Mouse (Mus musculus) embryonic facial prominence, embryonic 10.5 days (tissue): ENCODE results near the gene Tcfl5. TPM values are rescaled to one million over a fixed set of nuclear protein-coding genes. Genes with fewer than 3 reads are reported as not detected.
A peak's percentile ranks its signal among the peaks of the same experiment; 100 is the strongest.

Experiments
- DNase-seq: peaks from one replicate; pipeline ENCODE4 v3.0.0-alpha.2; 2017; ENCODE audit warnings: low spot score
- H3K27ac ChIP-seq: fragments of 300-500 bp; sonication (generic); replicated peaks from 2 replicates; pipeline ENCODE4 v1.5.1; 2016; ENCODE audit warnings: mild to moderate bottlenecking
- H3K27me3 ChIP-seq: fragments of 300-500 bp; sonication (generic); replicated peaks from 2 replicates; pipeline ENCODE4 v1.6.1; 2016; ENCODE audit warnings: low read depth, mild to moderate bottlenecking; ENCODE audit not compliant: poor library complexity, severe bottlenecking
- H3K36me3 ChIP-seq: fragments of 300-500 bp; sonication (generic); replicated peaks from 2 replicates; pipeline ENCODE4 v1.6.1; 2016; ENCODE audit warnings: mild to moderate bottlenecking, moderate library complexity
- H3K4me1 ChIP-seq: fragments of 300-500 bp; sonication (generic); 2 replicates; pipeline ENCODE4 v1.6.1; 2016
- H3K4me3 ChIP-seq: fragments of 300-500 bp; sonication (generic); 2 replicates; pipeline ENCODE4 v1.5.1; 2016; ENCODE audit warnings: mild to moderate bottlenecking, moderate library complexity
- H3K9me3 ChIP-seq: fragments of 300-500 bp; sonication (generic); 2 replicates; pipeline ENCODE4 v1.6.1; 2016; ENCODE audit warnings: mild to moderate bottlenecking
- WGBS: fragments of 180-500 bp; shearing (Covaris S2); methylation state at CpG from one replicate; pipeline ENCODE4 v1.1.7; 2016; 5-methylcytosine and 5-hydroxymethylcytosine counted together
- polyA plus RNA-seq: library from polyadenylated mRNA; unstranded; fragments of >200 nt; fragmentation: Nextera tagmentation; extraction: Ambion mirVana; gene quantifications from 2 replicates; pipeline ENCODE4 v1.2.1, GENCODE M21; 2016

Gene Tcfl5
- polyA plus RNA-seq, 1 experiment from 2014 or later: 0.11 TPM

DNA sequence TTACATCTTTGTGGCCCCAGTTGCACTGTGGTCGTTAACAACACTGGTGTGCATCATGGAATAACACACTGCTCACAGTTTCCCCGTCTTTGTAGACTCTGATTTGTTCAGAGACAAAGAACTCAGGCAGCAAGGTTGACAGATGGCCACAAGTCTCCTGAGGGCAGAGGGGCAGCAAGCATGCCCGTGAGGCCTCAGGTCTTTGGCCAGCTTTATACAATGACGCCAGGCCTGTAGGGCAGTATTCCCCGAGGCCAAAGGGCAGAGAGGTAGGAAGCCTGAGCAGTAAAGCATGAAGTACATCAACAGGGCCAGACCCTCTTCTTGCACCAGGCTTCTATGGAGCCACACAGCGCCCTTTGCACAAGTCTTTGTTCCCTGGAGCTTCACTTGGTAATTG lies 12.6 kb upstream of the Tcfl5 start:
- H3K36me3 ChIP-seq: no peaks in the 10 kb centered on the region
- H3K4me1 ChIP-seq: peaks cover 17% of the 10 kb centered on the region
- H3K27me3 ChIP-seq: no peaks in the 10 kb centered on the region; the same call in 1 of the 2 replicates
- H3K9me3 ChIP-seq: no peaks in the 10 kb centered on the region
- DNase-seq: no peak
- WGBS: 70% methylated on average over 6 of the region's 6 CpGs
- no peak overlapping the region; the same call in 1 of the 2 replicates for H3K27ac ChIP-seq
- no peak overlapping the region for H3K4me3 ChIP-seq

GRCm38 (mm10) chr2:180654666-180655065 lies 12.2 kb upstream of the Tcfl5 start:
- WGBS: 84% methylated on average over 7 of the region's 7 CpGs
- no peaks in the 10 kb centered on the region for H3K27me3 ChIP-seq
- peaks cover 12% of the 10 kb centered on the region for H3K4me1 ChIP-seq
- no peak overlapping the region for H3K4me3 ChIP-seq
- no peaks in the 10 kb centered on the region for H3K36me3 ChIP-seq
- no peaks in the 10 kb centered on the region for H3K9me3 ChIP-seq
- no peak overlapping the region for H3K27ac ChIP-seq
- DNase-seq: no peak

GRCm38 (mm10) chr2:180646841-180647240 lies 4.3 kb upstream of the Tcfl5 start:
- no peak overlapping the region for H3K4me3 ChIP-seq
- H3K27me3 ChIP-seq: peaks cover 19% of the 10 kb centered on the region
- peaks cover 17% of the 10 kb centered on the region for H3K9me3 ChIP-seq
- no peak for DNase-seq
- no peaks in the 10 kb centered on the region for H3K36me3 ChIP-seq
- H3K4me1 ChIP-seq: peaks cover 4% of the 10 kb centered on the region; the same call in 1 of the 2 replicates
- H3K27ac ChIP-seq: no peak overlapping the region

GRCm38 (mm10) chr2:180643626-180644025 lies 1.1 kb upstream of the Tcfl5 start:
- Histone ChIP-seq H3K27me3 (peaks cover 46% of the 10 kb centered on the region), H3K27ac (no peak overlapping the region), H3K4me3 (no peak overlapping the region), H3K36me3 (no peaks in the 10 kb centered on the region), H3K9me3 (peaks cover 17% of the 10 kb centered on the region), H3K4me1 (peaks cover 8% of the 10 kb centered on the region; the same call in 1 of the 2 replicates)
- DNase-seq: no peak

- H3K27me3 ChIP-seq: peaks cover 46% of the 10 kb centered on the region
These were observed 643 bp downstream of the Tcfl5 start for GRCm38 (mm10) chr2:180641576-180642554.

DNA sequence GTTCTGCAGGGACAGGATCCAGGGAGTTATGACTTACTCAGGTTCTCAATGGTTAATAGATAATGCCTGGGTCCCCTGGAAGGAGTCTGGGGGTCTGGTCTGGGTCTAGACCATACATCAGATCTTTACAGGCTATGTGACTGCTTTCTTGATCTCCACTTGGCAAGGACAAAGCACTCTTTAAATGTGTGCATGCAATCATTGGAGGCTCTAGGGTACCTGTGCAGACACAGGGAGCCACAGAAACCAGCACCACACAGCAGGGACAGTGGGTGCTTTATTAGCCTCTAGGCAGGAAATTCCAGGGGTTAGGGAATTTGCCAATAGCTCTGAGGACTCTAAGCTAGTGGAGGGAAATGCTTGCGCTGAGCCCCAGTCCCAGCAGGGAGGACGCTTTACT lies 30.6 kb downstream of the Tcfl5 start:
- no peak overlapping the region for H3K4me3 ChIP-seq
- 71% methylated on average over 2 of the region's 2 CpGs for WGBS
- no peak overlapping the region for H3K27ac ChIP-seq

More at GRCm38 (mm10) chr2:180641576-180642554, 643 bp downstream of the Tcfl5 start:
- Histone ChIP-seq H3K36me3 (no peaks in the 10 kb centered on the region), H3K9me3 (peaks cover 17% of the 10 kb centered on the region), H3K27ac (no peak overlapping the region), H3K4me3 (peak overlapping the region; percentile 51), H3K4me1 (peaks cover 8% of the 10 kb centered on the region; the same call in 1 of the 2 replicates)
- peak; percentile 37 for DNase-seq
- WGBS: 4% methylated on average over 112 of the region's 112 CpGs

DNA sequence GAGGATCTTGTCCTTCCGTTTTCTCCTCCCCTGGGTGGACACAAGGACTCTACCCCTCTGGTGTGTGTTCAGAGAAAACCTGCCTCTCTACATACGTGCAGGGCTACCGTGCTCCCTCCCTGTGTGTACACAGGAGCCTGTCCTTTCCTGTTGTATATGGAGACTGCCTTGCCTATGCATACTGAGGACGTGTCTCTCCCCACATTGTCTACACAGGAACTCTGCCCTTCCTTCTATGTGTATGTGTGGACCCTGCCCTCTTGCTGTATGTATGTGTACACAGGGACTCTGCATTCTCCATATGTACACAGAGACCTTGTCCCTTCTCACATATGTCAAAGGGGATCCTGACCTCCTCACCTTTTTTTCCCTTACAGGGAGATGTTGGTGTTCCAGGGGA lies 32.2 kb downstream of the Tcfl5 start:
- no peaks in the 10 kb centered on the region for H3K36me3 ChIP-seq
- H3K4me3 ChIP-seq: no peak overlapping the region
- H3K4me1 ChIP-seq: peaks cover 2% of the 10 kb centered on the region; the same call in 1 of the 2 replicates
- DNase-seq: no peak
- 77% methylated on average over 4 of the region's 4 CpGs for WGBS
- H3K27ac ChIP-seq: no peak overlapping the region
- H3K27me3 ChIP-seq: no peaks in the 10 kb centered on the region
- H3K9me3 ChIP-seq: no peaks in the 10 kb centered on the region

More for the DNA sequence above, 30.6 kb downstream of the Tcfl5 start:
- Histone ChIP-seq H3K4me1 (no peaks in the 10 kb centered on the region), H3K36me3 (no peaks in the 10 kb centered on the region), H3K9me3 (no peaks in the 10 kb centered on the region), H3K27me3 (no peaks in the 10 kb centered on the region)
- no peak for DNase-seq

DNA sequence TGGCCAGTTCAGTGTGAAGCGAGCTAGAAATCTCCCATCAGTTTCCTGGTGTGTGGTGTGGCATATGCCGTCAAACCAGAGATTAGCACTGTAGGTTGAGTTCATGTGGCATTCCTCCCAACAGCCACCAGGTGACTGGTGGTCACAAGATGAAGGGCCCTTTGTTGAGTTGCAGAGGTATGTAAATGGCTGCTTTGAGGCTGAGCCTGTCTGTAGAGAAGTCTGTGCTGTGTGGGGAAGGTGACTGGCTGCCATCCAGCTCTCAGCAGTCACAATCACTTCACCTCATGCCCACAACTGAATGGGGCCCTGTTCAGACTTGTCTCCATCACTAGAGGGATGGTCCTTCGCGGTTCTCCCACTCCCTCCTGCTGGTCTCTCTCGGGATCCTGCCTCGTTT lies 37.7 kb downstream of the Tcfl5 start:
- no peaks in the 10 kb centered on the region for H3K36me3 ChIP-seq
- WGBS: 64% methylated on average over 6 of the region's 6 CpGs
- H3K9me3 ChIP-seq: no peaks in the 10 kb centered on the region
- no peak overlapping the region for H3K4me3 ChIP-seq
- H3K27ac ChIP-seq: no peak overlapping the region
- peaks cover 30% of the 10 kb centered on the region for H3K4me1 ChIP-seq
- DNase-seq: no peak
- H3K27me3 ChIP-seq: peaks cover 11% of the 10 kb centered on the region

DNA sequence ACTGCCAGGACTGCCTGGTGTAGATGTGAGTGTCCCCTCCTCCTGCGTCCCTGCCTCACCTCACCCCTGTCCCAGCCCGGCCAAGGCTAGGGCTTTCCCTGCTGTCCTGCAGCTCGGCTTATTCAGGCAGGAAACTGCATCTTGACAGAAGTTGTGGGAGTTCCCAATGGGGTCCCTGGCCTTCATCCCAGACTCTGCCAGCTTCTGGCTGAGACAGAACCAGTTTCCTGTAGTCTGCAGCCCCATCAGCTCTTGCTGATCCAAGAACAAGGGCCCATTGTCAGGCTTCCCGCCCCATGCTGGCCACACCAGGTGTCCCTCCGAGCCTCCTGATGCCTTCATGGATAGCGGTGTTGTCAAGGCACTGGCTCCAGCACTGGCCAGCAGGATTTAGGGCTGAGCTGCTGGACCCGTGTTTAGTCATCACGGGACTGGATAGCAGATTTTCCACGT lies 41.9 kb downstream of the Tcfl5 start:
- Histone ChIP-seq H3K9me3 (no peaks in the 10 kb centered on the region), H3K27ac (peak overlapping the region; percentile 61; the same call in 1 of the 2 replicates), H3K4me3 (peak overlapping the region; percentile 13; the same call in 1 of the 2 replicates), H3K36me3 (peaks cover 11% of the 10 kb centered on the region), H3K4me1 (peaks cover 46% of the 10 kb centered on the region), H3K27me3 (peaks cover 53% of the 10 kb centered on the region)
- 10% methylated on average over 9 of the region's 9 CpGs for WGBS
- DNase-seq: peak; percentile 44

DNA sequence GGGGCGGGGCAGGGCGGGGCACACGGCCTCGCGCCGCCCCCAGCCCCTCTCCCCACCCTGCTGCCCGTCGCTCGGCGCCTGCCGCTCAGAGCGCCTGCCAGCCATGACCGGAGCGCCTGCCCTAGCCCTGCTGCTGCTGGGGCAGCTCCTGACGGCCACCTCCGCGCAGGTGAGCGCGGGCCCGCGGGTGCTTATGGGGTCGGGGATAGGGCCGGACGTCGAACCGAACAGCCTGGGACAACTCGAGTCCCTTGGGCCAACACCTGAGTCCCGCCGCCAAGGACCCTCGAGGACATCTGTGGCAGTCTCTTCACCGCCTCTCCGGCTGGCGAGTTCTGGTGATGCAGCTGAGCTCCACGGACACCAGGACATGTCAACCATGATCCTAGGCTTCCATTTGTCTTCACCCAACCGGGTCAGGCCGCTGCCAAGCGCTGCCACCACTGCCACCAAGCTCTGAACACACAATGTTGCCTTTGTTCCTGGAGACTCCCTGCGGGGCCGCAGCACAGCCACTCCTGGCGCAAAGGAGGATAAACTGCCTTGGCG lies 44.3 kb downstream of the Tcfl5 start:
- H3K36me3 ChIP-seq: peaks cover 35% of the 10 kb centered on the region
- peak; percentile 58 for DNase-seq
- WGBS: under 1% methylated on average over 38 of the region's 41 CpGs
- peaks cover 53% of the 10 kb centered on the region for H3K27me3 ChIP-seq
- H3K27ac ChIP-seq: peak overlapping the region; percentile 36
- H3K4me3 ChIP-seq: peak overlapping the region; percentile 54
- H3K9me3 ChIP-seq: no peaks in the 10 kb centered on the region
- H3K4me1 ChIP-seq: peaks cover 35% of the 10 kb centered on the region

DNA sequence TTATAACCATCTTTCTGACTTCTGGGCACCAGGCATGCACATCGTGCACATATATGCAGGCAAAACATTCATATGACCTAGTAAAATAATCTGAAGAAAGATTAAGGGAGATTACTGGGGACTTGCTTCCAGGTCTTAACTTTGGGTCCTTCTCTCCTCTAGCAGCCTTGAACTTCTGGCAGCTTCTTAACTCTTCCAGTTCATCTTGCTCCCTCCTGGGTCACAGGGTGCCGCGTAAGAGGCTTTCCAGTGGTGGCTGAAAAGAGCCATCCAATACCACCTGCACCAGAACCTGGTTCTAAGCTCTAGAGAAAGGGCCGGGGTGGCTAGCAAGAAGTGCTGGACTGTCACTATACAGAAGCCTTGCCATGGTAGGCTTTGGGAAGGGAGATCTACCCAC lies 45.0 kb downstream of the Tcfl5 start, which contains the start of gene Col9a3:
Gene Col9a3, plus strand, starts transcription at position 301 of the 400 bp plus-strand sequence.
- H3K27me3 ChIP-seq: peaks cover 53% of the 10 kb centered on the region
- H3K4me1 ChIP-seq: peaks cover 35% of the 10 kb centered on the region
- peak within 1 kb of the TSS; percentile 36 for H3K27ac ChIP-seq
- peak within 1 kb of the TSS; percentile 54 for H3K4me3 ChIP-seq
- no peaks in the 10 kb centered on the region for H3K9me3 ChIP-seq
- no peak for DNase-seq
- WGBS: 47% methylated on average over 4 of the region's 4 CpGs
- H3K36me3 ChIP-seq: peaks cover 42% of the 10 kb centered on the region

DNA sequence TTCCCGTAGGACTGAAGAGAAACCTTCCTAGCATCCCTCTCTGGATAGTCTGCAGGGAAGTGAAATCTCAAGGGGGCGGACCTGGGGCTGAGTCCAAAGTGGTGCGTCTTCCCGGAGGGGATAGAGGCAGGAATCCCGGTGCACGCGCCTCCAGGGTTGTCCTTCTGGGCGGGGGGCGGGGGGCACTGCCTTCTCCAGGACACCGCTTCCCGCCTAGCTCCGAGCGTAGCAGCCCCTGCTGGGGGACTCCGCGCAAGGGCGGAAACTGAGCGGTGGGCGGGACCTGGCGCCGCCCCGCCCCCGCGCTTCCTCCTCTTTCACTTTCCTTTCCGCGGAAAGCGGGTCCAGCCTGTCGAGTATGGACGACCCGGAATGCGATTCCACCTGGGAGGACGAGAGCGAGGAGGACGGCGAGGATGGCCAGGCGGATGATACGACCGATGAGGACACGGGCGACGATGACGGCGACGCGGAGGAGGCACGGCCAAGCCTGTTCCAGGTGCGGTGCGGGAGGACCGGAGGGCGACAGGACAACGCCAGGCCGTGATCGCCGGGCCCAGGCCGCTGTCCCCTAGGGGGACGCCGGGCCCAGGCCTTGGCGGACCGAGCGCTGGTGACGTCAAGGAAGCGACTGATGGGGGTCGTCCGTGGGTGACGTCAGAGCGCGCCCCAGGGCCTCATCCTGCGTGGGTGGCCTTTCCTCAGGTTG lies 53.2 kb downstream of the Tcfl5 start, which contains the start of gene Ogfr:
Gene Ogfr, plus strand, starts transcription at position 123 of the 709 bp plus-strand sequence.
- under 1% methylated on average over 67 of the region's 67 CpGs for WGBS
- no peaks in the 10 kb centered on the region for H3K9me3 ChIP-seq
- H3K36me3 ChIP-seq: peaks cover 71% of the 10 kb centered on the region
- H3K27me3 ChIP-seq: no peaks in the 10 kb centered on the region
- H3K4me1 ChIP-seq: peaks cover 22% of the 10 kb centered on the region
- peak; percentile 94 for DNase-seq
- H3K27ac ChIP-seq: peak within 1 kb of the TSS; percentile 92
- peak within 1 kb of the TSS; percentile 83 for H3K4me3 ChIP-seq
